Mouse (Mus musculus): Measurements from ENCODE around the gene Adamts15. TPM values are rescaled to one million over a fixed set of nuclear protein-coding genes. Genes with fewer than 3 reads are reported as not detected.
A peak's percentile ranks its signal among the peaks of the same experiment; 100 is the strongest.

The Adamts15 gene
- polyA plus RNA-seq, 1 experiment from 2014 or later = 9.0 TPM

- no peak for ATAC-seq
- WGBS = 89% methylated on average over 10 of the region's 10 CpGs
- peaks cover 7% of the 10 kb centered on the region for H3K36me3 ChIP-seq (ENCODE audit: control insufficient read depth, insufficient read depth, low read length)
- no peak overlapping the region for H3K9ac ChIP-seq (ENCODE audit: low read depth, low read length)
- H3K27ac ChIP-seq (ENCODE audit: low read length) = no peak overlapping the region
- H3K27me3 ChIP-seq (ENCODE audit: control insufficient read depth, insufficient read depth, low read depth, low read length) = no peaks in the 10 kb centered on the region
- no peaks in the 10 kb centered on the region for H3K9me3 ChIP-seq (replicated peaks; ENCODE audit: control insufficient read depth, low read length, poor library complexity, severe bottlenecking)
- H3K4me3 ChIP-seq (ENCODE audit: low read depth, low read length) = no peak overlapping the region
- H3K4me2 ChIP-seq (ENCODE audit: low read length) = no peak overlapping the region
- H3K4me1 ChIP-seq (ENCODE audit: control insufficient read depth, insufficient read depth, low read length) = no peaks in the 10 kb centered on the region
Measured at GRCm38 (mm10) chr9:30905861-30906260, 16.4 kb downstream of the Adamts15 start.

GRCm38 (mm10) chr9:30903266-30903665 lies 19.0 kb downstream of the Adamts15 start:
- peaks cover 7% of the 10 kb centered on the region for H3K36me3 ChIP-seq (ENCODE audit: control insufficient read depth, insufficient read depth, low read length)
- no peaks in the 10 kb centered on the region for H3K27me3 ChIP-seq (ENCODE audit: control insufficient read depth, insufficient read depth, low read depth, low read length)
- H3K4me1 ChIP-seq (ENCODE audit: control insufficient read depth, insufficient read depth, low read length) = no peaks in the 10 kb centered on the region
- H3K4me3 ChIP-seq (ENCODE audit: low read depth, low read length) = no peak overlapping the region
- WGBS = 97% methylated on average over 5 of the region's 5 CpGs
- no peak for ATAC-seq
- no peaks in the 10 kb centered on the region for H3K9me3 ChIP-seq (replicated peaks; ENCODE audit: control insufficient read depth, low read length, poor library complexity, severe bottlenecking)
- no peak overlapping the region for H3K9ac ChIP-seq (ENCODE audit: low read depth, low read length)
- H3K4me2 ChIP-seq (ENCODE audit: low read length) = no peak overlapping the region
- no peak overlapping the region for H3K27ac ChIP-seq (ENCODE audit: low read length)

- no peak overlapping the region for H3K4me2 ChIP-seq (ENCODE audit: low read length)
- H3K4me1 ChIP-seq (ENCODE audit: control insufficient read depth, insufficient read depth, low read length) = no peaks in the 10 kb centered on the region
- no peak overlapping the region for H3K27ac ChIP-seq (ENCODE audit: low read length)
- no peaks in the 10 kb centered on the region for H3K27me3 ChIP-seq (ENCODE audit: control insufficient read depth, insufficient read depth, low read depth, low read length)
- no peaks in the 10 kb centered on the region for H3K9me3 ChIP-seq (replicated peaks; ENCODE audit: control insufficient read depth, low read length, poor library complexity, severe bottlenecking)
- 96% methylated on average over 7 of the region's 7 CpGs for WGBS
- H3K36me3 ChIP-seq (ENCODE audit: control insufficient read depth, insufficient read depth, low read length) = peaks cover 7% of the 10 kb centered on the region
- H3K4me3 ChIP-seq (ENCODE audit: low read depth, low read length) = no peak overlapping the region
- no peak for ATAC-seq
- H3K9ac ChIP-seq (ENCODE audit: low read depth, low read length) = no peak overlapping the region
Measured at GRCm38 (mm10) chr9:30902641-30903040, 19.6 kb downstream of the Adamts15 start.

- no peak for ATAC-seq
- H3K4me3 ChIP-seq (ENCODE audit: low read depth, low read length) = no peak overlapping the region
- no peaks in the 10 kb centered on the region for H3K9me3 ChIP-seq (replicated peaks; ENCODE audit: control insufficient read depth, low read length, poor library complexity, severe bottlenecking)
- H3K9ac ChIP-seq (ENCODE audit: low read depth, low read length) = no peak overlapping the region
- no peak overlapping the region for H3K27ac ChIP-seq (ENCODE audit: low read length)
- H3K4me2 ChIP-seq (ENCODE audit: low read length) = no peak overlapping the region
- H3K36me3 ChIP-seq (ENCODE audit: control insufficient read depth, insufficient read depth, low read length) = peaks cover 7% of the 10 kb centered on the region
- no peaks in the 10 kb centered on the region for H3K4me1 ChIP-seq (ENCODE audit: control insufficient read depth, insufficient read depth, low read length)
- no peaks in the 10 kb centered on the region for H3K27me3 ChIP-seq (ENCODE audit: control insufficient read depth, insufficient read depth, low read depth, low read length)
- WGBS = 96% methylated on average over 19 of the region's 19 CpGs
Measured at GRCm38 (mm10) chr9:30902152-30902551, 20.1 kb downstream of the Adamts15 start.

- 81% methylated on average over 2 of the region's 2 CpGs for WGBS
- Histone ChIP-seq H3K27ac (ENCODE audit: low read length) (no peak overlapping the region), H3K9me3 (replicated peaks; ENCODE audit: control insufficient read depth, low read length, poor library complexity, severe bottlenecking) (no peaks in the 10 kb centered on the region), H3K36me3 (ENCODE audit: control insufficient read depth, insufficient read depth, low read length) (peaks cover 7% of the 10 kb centered on the region), H3K4me2 (ENCODE audit: low read length) (no peak overlapping the region), H3K9ac (ENCODE audit: low read depth, low read length) (no peak overlapping the region), H3K4me1 (ENCODE audit: control insufficient read depth, insufficient read depth, low read length) (no peaks in the 10 kb centered on the region), H3K27me3 (ENCODE audit: control insufficient read depth, insufficient read depth, low read depth, low read length) (no peaks in the 10 kb centered on the region), H3K4me3 (ENCODE audit: low read depth, low read length) (no peak overlapping the region)
- no peak for ATAC-seq
Measured at GRCm38 (mm10) chr9:30897169-30897568, 25.1 kb downstream of the Adamts15 start.

GRCm38 (mm10) chr9:30896752-30897151 lies 25.5 kb downstream of the Adamts15 start:
- H3K36me3 ChIP-seq (ENCODE audit: control insufficient read depth, insufficient read depth, low read length) = peaks cover 4% of the 10 kb centered on the region
- no peak overlapping the region for H3K4me2 ChIP-seq (ENCODE audit: low read length)
- H3K4me1 ChIP-seq (ENCODE audit: control insufficient read depth, insufficient read depth, low read length) = no peaks in the 10 kb centered on the region
- 66% methylated on average over 5 of the region's 5 CpGs for WGBS
- peak; percentile 64 for ATAC-seq
- no peaks in the 10 kb centered on the region for H3K9me3 ChIP-seq (replicated peaks; ENCODE audit: control insufficient read depth, low read length, poor library complexity, severe bottlenecking)
- no peak overlapping the region for H3K4me3 ChIP-seq (ENCODE audit: low read depth, low read length)
- H3K27ac ChIP-seq (ENCODE audit: low read length) = no peak overlapping the region
- H3K9ac ChIP-seq (ENCODE audit: low read depth, low read length) = no peak overlapping the region
- H3K27me3 ChIP-seq (ENCODE audit: control insufficient read depth, insufficient read depth, low read depth, low read length) = no peaks in the 10 kb centered on the region

- 71% methylated on average over 3 of the region's 3 CpGs for WGBS
- Histone ChIP-seq H3K27ac (ENCODE audit: low read length) (no peak overlapping the region), H3K4me1 (ENCODE audit: control insufficient read depth, insufficient read depth, low read length) (no peaks in the 10 kb centered on the region), H3K27me3 (ENCODE audit: control insufficient read depth, insufficient read depth, low read depth, low read length) (no peaks in the 10 kb centered on the region), H3K4me3 (ENCODE audit: low read depth, low read length) (no peak overlapping the region), H3K9me3 (replicated peaks; ENCODE audit: control insufficient read depth, low read length, poor library complexity, severe bottlenecking) (no peaks in the 10 kb centered on the region), H3K36me3 (ENCODE audit: control insufficient read depth, insufficient read depth, low read length) (no peaks in the 10 kb centered on the region; the same call in 1 of the 2 replicates), H3K4me2 (ENCODE audit: low read length) (no peak overlapping the region), H3K9ac (ENCODE audit: low read depth, low read length) (no peak overlapping the region)
- no peak for ATAC-seq
Measured at GRCm38 (mm10) chr9:30895618-30896017, 26.6 kb downstream of the Adamts15 start.

- no peaks in the 10 kb centered on the region for H3K4me1 ChIP-seq (ENCODE audit: control insufficient read depth, insufficient read depth, low read length)
- no peaks in the 10 kb centered on the region for H3K36me3 ChIP-seq (ENCODE audit: control insufficient read depth, insufficient read depth, low read length)
- no peaks in the 10 kb centered on the region for H3K27me3 ChIP-seq (ENCODE audit: control insufficient read depth, insufficient read depth, low read depth, low read length)
- ATAC-seq = no peak
- H3K4me2 ChIP-seq (ENCODE audit: low read length) = no peak overlapping the region
- H3K9ac ChIP-seq (ENCODE audit: low read depth, low read length) = no peak overlapping the region
- 88% methylated on average over 3 of the region's 3 CpGs for WGBS
- H3K9me3 ChIP-seq (replicated peaks; ENCODE audit: control insufficient read depth, low read length, poor library complexity, severe bottlenecking) = no peaks in the 10 kb centered on the region
- H3K4me3 ChIP-seq (ENCODE audit: low read depth, low read length) = no peak overlapping the region
- no peak overlapping the region for H3K27ac ChIP-seq (ENCODE audit: low read length)
Measured at GRCm38 (mm10) chr9:30886276-30886675, 36.0 kb downstream of the Adamts15 start.

GRCm38 (mm10) chr9:30880553-30880952 lies 41.7 kb downstream of the Adamts15 start:
- Histone ChIP-seq H3K4me1 (ENCODE audit: control insufficient read depth, insufficient read depth, low read length) (no peaks in the 10 kb centered on the region), H3K36me3 (ENCODE audit: control insufficient read depth, insufficient read depth, low read length) (no peaks in the 10 kb centered on the region), H3K9me3 (replicated peaks; ENCODE audit: control insufficient read depth, low read length, poor library complexity, severe bottlenecking) (no peaks in the 10 kb centered on the region), H3K9ac (ENCODE audit: low read depth, low read length) (no peak overlapping the region), H3K27me3 (ENCODE audit: control insufficient read depth, insufficient read depth, low read depth, low read length) (no peaks in the 10 kb centered on the region), H3K4me2 (ENCODE audit: low read length) (no peak overlapping the region), H3K4me3 (ENCODE audit: low read depth, low read length) (no peak overlapping the region), H3K27ac (ENCODE audit: low read length) (no peak overlapping the region)
- no peak for ATAC-seq
- 95% methylated on average over 9 of the region's 9 CpGs for WGBS

- WGBS = 87% methylated on average over 2 of the region's 2 CpGs
Measured at GRCm38 (mm10) chr9:30879947-30880273, 42.3 kb downstream of the Adamts15 start.

More at GRCm38 (mm10) chr9:30879947-30880273, 42.3 kb downstream of the Adamts15 start:
- ATAC-seq = no peak
- Histone ChIP-seq H3K4me1 (ENCODE audit: control insufficient read depth, insufficient read depth, low read length) (no peaks in the 10 kb centered on the region), H3K9me3 (replicated peaks; ENCODE audit: control insufficient read depth, low read length, poor library complexity, severe bottlenecking) (no peaks in the 10 kb centered on the region), H3K36me3 (ENCODE audit: control insufficient read depth, insufficient read depth, low read length) (no peaks in the 10 kb centered on the region), H3K4me2 (ENCODE audit: low read length) (no peak overlapping the region), H3K27me3 (ENCODE audit: control insufficient read depth, insufficient read depth, low read depth, low read length) (no peaks in the 10 kb centered on the region), H3K9ac (ENCODE audit: low read depth, low read length) (no peak overlapping the region), H3K4me3 (ENCODE audit: low read depth, low read length) (no peak overlapping the region), H3K27ac (ENCODE audit: low read length) (no peak overlapping the region)

Measured in midbrain, embryonic 16.5 days (tissue).